Mouse (Mus musculus) ovary, adult 10 weeks (tissue): ENCODE results near the gene Ddah1. TPM values are rescaled to one million over a fixed set of nuclear protein-coding genes. Genes with fewer than 3 reads are reported as not detected.

ENCODE experiments used
- polyA plus RNA-seq: library from polyadenylated mRNA; stranded (reverse); fragments of 350-450 nt; fragmentation: Illumina TruSeq; extraction: RNeasy Lipid Tissue Mini Kit (QIAGEN cat#74804); gene quantifications from one replicate; pipeline ENCODE4 v1.2.3, GENCODE M21; 2014

Ddah1 gene
- polyA plus RNA-seq: 49.1 TPM

GRCm38 (mm10) chr3:145758561-145759378 is at the start of gene Ddah1:
Gene Ddah1, plus strand, starts transcription at chr3:145758675.

GRCm38 (mm10) chr3:145922019-145922854 is 163.8 kb downstream of the Ddah1 start, which contains the start of gene Bcl10:
Gene Bcl10, plus strand, starts transcription at chr3:145922804.

GRCm38 (mm10) chr3:145937505-145938404 is 179.3 kb downstream of the Ddah1 start, which contains the start of gene 2410004B18Rik:
Gene 2410004B18Rik, plus strand, starts transcription at chr3:145938014.

Other genes starting within 250 kb of the Ddah1 start
- gene Znhit6, start 182.5 kb upstream of the Ddah1 start, polyA plus RNA-seq: 54.1 TPM
- gene Ccn1, start 108.7 kb upstream of the Ddah1 start, polyA plus RNA-seq: 5.6 TPM
- 27.3 TPM for gene Bcl10, start 164.1 kb downstream of the Ddah1 start, polyA plus RNA-seq
- gene 2410004B18Rik, start 179.3 kb downstream of the Ddah1 start, polyA plus RNA-seq: 56.9 TPM
- 9.1 TPM for gene Syde2, start 229.2 kb downstream of the Ddah1 start, polyA plus RNA-seq